Mouse (Mus musculus) hindbrain, embryonic 11.5 days (tissue): Measurements from ENCODE around the gene Gm10840. TPM values are rescaled to one million over a fixed set of nuclear protein-coding genes. Genes with fewer than 3 reads are reported as not detected.
"Not testable (repeated sequence)": the region's sequence is repeated elsewhere in the genome, so short reads cannot be mapped to it uniquely, and the experiment has no call there.

Source experiments
- ATAC-seq: fragments of 200-750 bp; cut with Nextera tagmentation; 2 replicates; pipeline ENCODE4 v1.8.0; 2017; ENCODE audit warnings: mild to moderate bottlenecking, moderate TSS enrichment, moderate library complexity; ENCODE audit not compliant: low FRiP score
- DNase-seq: peaks from one replicate; pipeline ENCODE4 v3.0.0-alpha.2; 2015; ENCODE audit warnings: low spot score
- H3K27ac ChIP-seq: fragments of 300-500 bp; sonication (generic); 2 replicates; pipeline ENCODE4 v1.5.1; 2014; ENCODE audit warnings: mild to moderate bottlenecking, low read depth, low read length
- H3K27me3 ChIP-seq: fragments of 300-500 bp; sonication (generic); 2 replicates; pipeline ENCODE4 v1.6.1; 2014; ENCODE audit warnings: mild to moderate bottlenecking, low read length, moderate library complexity, mixed read lengths; ENCODE audit not compliant: control insufficient read depth, insufficient read depth
- H3K36me3 ChIP-seq: fragments of 300-500 bp; sonication (generic); 2 replicates; pipeline ENCODE4 v1.6.1; 2014; ENCODE audit warnings: mild to moderate bottlenecking, low read length, moderate library complexity, mixed read lengths; ENCODE audit not compliant: control insufficient read depth, insufficient read depth
- H3K4me1 ChIP-seq: fragments of 300-500 bp; sonication (generic); replicated peaks from 2 replicates; pipeline ENCODE4 v1.6.1; 2014; ENCODE audit warnings: low read length, mixed read lengths; ENCODE audit not compliant: control insufficient read depth, insufficient read depth
- H3K4me2 ChIP-seq: fragments of 300-500 bp; sonication (generic); replicated peaks from 2 replicates; pipeline ENCODE4 v1.6.1; 2014; ENCODE audit warnings: mild to moderate bottlenecking, low read depth, low read length
- H3K4me3 ChIP-seq: fragments of 300-500 bp; sonication (generic); 2 replicates; pipeline ENCODE4 v1.5.1; 2014; ENCODE audit warnings: low read depth, low read length
- H3K9ac ChIP-seq: fragments of 300-500 bp; sonication (generic); 2 replicates; pipeline ENCODE4 v1.6.1; 2014; ENCODE audit warnings: low read depth, low read length
- H3K9me3 ChIP-seq: fragments of 300-500 bp; sonication (generic); 2 replicates; pipeline ENCODE4 v1.6.1; 2016; ENCODE audit warnings: low read length; ENCODE audit not compliant: control insufficient read depth
- WGBS: fragments of 180-500 bp; shearing (Covaris S2); extraction: QIAGEN DNeasy Blood & Tissue Kit; methylation state at CpG from one replicate; pipeline ENCODE4 v1.1.7; 2014; 5-methylcytosine and 5-hydroxymethylcytosine counted together
- polyA plus RNA-seq: library from polyadenylated mRNA; unstranded; fragments of >200 nt; fragmentation: Nextera tagmentation; extraction: Ambion mirVana; gene quantifications from 2 replicates; pipeline ENCODE4 v1.2.1, GENCODE M21; 2014

Gm10840 gene
- polyA plus RNA-seq, 1 experiment from 2014 or later = not detected

GRCm38 (mm10) chr11:106198277-106198676 lies 37.6 kb downstream of the Gm10840 start:
- Histone ChIP-seq H3K4me2 (no peak overlapping the region), H3K4me3 (no peak overlapping the region), H3K27me3 (no peaks in the 10 kb centered on the region), H3K4me1 (no peaks in the 10 kb centered on the region), H3K36me3 (peaks cover 3% of the 10 kb centered on the region; the same call in 1 of the 2 replicates), H3K27ac (no peak overlapping the region), H3K9ac (no peak overlapping the region), H3K9me3 (no peaks in the 10 kb centered on the region)
- 90% methylated on average over 4 of the region's 4 CpGs for WGBS
- DNase-seq (no peak), ATAC-seq (no peak)

- WGBS = 97% methylated on average over 7 of the region's 7 CpGs
- DNase-seq, ATAC-seq, H3K4me1 ChIP-seq, H3K27me3 ChIP-seq, H3K36me3 ChIP-seq, H3K9ac ChIP-seq, H3K4me3 ChIP-seq, H3K27ac ChIP-seq, H3K9me3 ChIP-seq, H3K4me2 ChIP-seq: not testable (repeated sequence)
Observed at GRCm38 (mm10) chr11:106199997-106200396, 39.3 kb downstream of the Gm10840 start.

GRCm38 (mm10) chr11:106200756-106201155 lies 40.1 kb downstream of the Gm10840 start:
- Histone ChIP-seq H3K4me3 (no peak overlapping the region), H3K27me3 (no peaks in the 10 kb centered on the region), H3K36me3 (peaks cover 3% of the 10 kb centered on the region; the same call in 1 of the 2 replicates), H3K27ac (no peak overlapping the region), H3K4me2 (no peak overlapping the region), H3K4me1 (no peaks in the 10 kb centered on the region), H3K9me3 (no peaks in the 10 kb centered on the region), H3K9ac (no peak overlapping the region)
- no peak for ATAC-seq
- WGBS = 86% methylated on average over 6 of the region's 6 CpGs
- DNase-seq = no peak

- no peak overlapping the region for H3K4me3 ChIP-seq
- no peak overlapping the region for H3K27ac ChIP-seq
- no peak for ATAC-seq
- peaks cover 3% of the 10 kb centered on the region; the same call in 1 of the 2 replicates for H3K36me3 ChIP-seq
- no peaks in the 10 kb centered on the region for H3K4me1 ChIP-seq
- WGBS = 93% methylated on average over 19 of the region's 19 CpGs
- no peaks in the 10 kb centered on the region for H3K27me3 ChIP-seq
- H3K9me3 ChIP-seq = no peaks in the 10 kb centered on the region
- H3K9ac ChIP-seq = no peak overlapping the region
- DNase-seq = no peak
- H3K4me2 ChIP-seq = no peak overlapping the region
Observed at GRCm38 (mm10) chr11:106201337-106202122, 40.9 kb downstream of the Gm10840 start.

DNA sequence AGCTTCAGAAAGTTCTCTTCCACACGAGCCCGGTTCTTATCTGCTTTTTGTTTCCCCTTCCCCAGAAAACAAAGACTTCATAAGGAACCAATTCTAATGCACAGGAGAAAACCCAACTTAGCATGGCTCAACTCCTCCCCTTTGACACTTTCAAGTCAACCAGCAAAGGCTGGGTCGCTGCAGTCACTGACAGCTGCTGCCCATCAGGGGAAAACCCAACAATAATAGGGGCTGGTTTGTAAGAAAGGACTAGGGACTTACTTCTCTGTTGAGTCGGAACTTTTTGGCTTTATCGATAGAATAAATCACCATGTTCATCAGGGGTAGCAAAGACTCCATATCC lies 41.4 kb downstream of the Gm10840 start, which contains the start of gene Strada:
TSS of gene Strada (minus strand) at position 46 of the 343 bp plus-strand sequence.
- peaks cover 3% of the 10 kb centered on the region; the same call in 1 of the 2 replicates for H3K36me3 ChIP-seq
- no peak within 1 kb of the TSS for H3K4me3 ChIP-seq
- no peak within 1 kb of the TSS for H3K27ac ChIP-seq
- H3K4me2 ChIP-seq = no peak within 1 kb of the TSS
- ATAC-seq (no peak), DNase-seq (no peak)
- H3K4me1 ChIP-seq = no peaks in the 10 kb centered on the region
- no peak within 1 kb of the TSS for H3K9ac ChIP-seq
- 83% methylated on average over 5 of the region's 5 CpGs for WGBS
- no peaks in the 10 kb centered on the region for H3K9me3 ChIP-seq
- H3K27me3 ChIP-seq = no peaks in the 10 kb centered on the region

Other genes starting within 250 kb of the Gm10840 start
- 17.6 and 20.9 TPM in 2 replicates for gene Cyb561, start 207.5 kb upstream of the Gm10840 start, polyA plus RNA-seq
- 0.46 and 0.53 TPM in 2 replicates for gene Ace, start 192.9 kb upstream of the Gm10840 start, polyA plus RNA-seq
- not detected in 2 replicates for gene Ace3, start 166.2 kb upstream of the Gm10840 start, polyA plus RNA-seq
- gene Kcnh6, start 152.7 kb upstream of the Gm10840 start, polyA plus RNA-seq = 0.46 and 0.75 TPM in 2 replicates
- 70.1 and 77.6 TPM in 2 replicates for gene Dcaf7, start 124.0 kb upstream of the Gm10840 start, polyA plus RNA-seq
- gene Taco1, start 94.8 kb upstream of the Gm10840 start, polyA plus RNA-seq = 8.7 and 11.7 TPM in 2 replicates
- gene Map3k3, start 76.2 kb upstream of the Gm10840 start, polyA plus RNA-seq = 14.2 and 15.7 TPM in 2 replicates
- gene Limd2, start within 50 bp of the Gm10840 start, polyA plus RNA-seq = 298 and 301 TPM in 2 replicates
- 36.4 and 44.5 TPM in 2 replicates for gene Strada, start 41.3 kb downstream of the Gm10840 start, polyA plus RNA-seq
- 65.7 and 72.3 TPM in 2 replicates for gene Ccdc47, start 55.5 kb downstream of the Gm10840 start, polyA plus RNA-seq
- 91.4 and 103 TPM in 2 replicates for gene Ddx42, start 56.1 kb downstream of the Gm10840 start, polyA plus RNA-seq
- gene Ftsj3, start 95.2 kb downstream of the Gm10840 start, polyA plus RNA-seq = 59.4 and 61.2 TPM in 2 replicates
- 381 and 414 TPM in 2 replicates for gene Psmc5, start 95.3 kb downstream of the Gm10840 start, polyA plus RNA-seq
- 31.6 and 33.2 TPM in 2 replicates for gene Smarcd2, start 112.1 kb downstream of the Gm10840 start, polyA plus RNA-seq
- gene Tcam1, start 115.8 kb downstream of the Gm10840 start, polyA plus RNA-seq = 0.08 and 0.35 TPM in 2 replicates
- not detected in 2 replicates for gene Gh, start 141.0 kb downstream of the Gm10840 start, polyA plus RNA-seq
- 0.91 and 1.9 TPM in 2 replicates for gene Cd79b, start 153.9 kb downstream of the Gm10840 start, polyA plus RNA-seq
- 0.05 TPM in 1 of 2 replicates, not detected in the other for gene Scn4a, start 192.4 kb downstream of the Gm10840 start, polyA plus RNA-seq
- gene Prr29, start 204.6 kb downstream of the Gm10840 start, polyA plus RNA-seq = not detected in 2 replicates
- gene Icam2, start 227.2 kb downstream of the Gm10840 start, polyA plus RNA-seq = 17.0 and 19.1 TPM in 2 replicates